Mouse (Mus musculus): ENCODE measurements around the gene 4833439L19Rik.
"Not testable (repeated sequence)": the region's sequence is repeated elsewhere in the genome, so short reads cannot be mapped to it uniquely, and the experiment has no call there.

DNA sequence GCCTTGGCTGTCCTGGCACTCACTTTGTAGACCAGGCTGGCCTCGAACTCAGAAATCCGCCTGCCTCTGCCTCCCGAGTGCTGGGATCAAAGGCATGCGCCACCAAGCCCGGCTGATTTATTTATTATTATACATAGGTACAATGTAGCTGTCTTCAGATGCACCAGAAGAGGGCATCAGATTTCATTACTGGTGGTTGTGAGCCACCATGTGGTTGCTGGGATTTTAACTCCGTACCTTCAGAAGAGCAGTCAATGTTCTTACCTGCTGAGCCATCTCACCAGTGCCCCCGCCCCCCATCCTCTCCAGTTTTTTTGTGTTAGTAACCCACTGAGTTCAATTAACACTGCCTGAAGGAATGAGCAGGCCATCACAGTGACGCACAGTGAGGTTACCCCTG lies 47.9 kb upstream of the 4833439L19Rik start:
- not testable (repeated sequence) for TF ChIP-seq POLR2A (IDR thresholded peaks at IDR 0.05; ENCODE audit: borderline replicate concordance, low read depth, low read length); CTCF (IDR thresholded peaks at IDR 0.05; ENCODE audit: low read depth, low read length)

Measured in bone marrow macrophage, adult 2 months (primary cell).